Mouse (Mus musculus) heart, postnatal 36 days (tissue): ENCODE measurements at regions not wholly inside any gene's neighbourhood (a gene's known extent, or its start where the extent isn't known, plus 50 kb on each side); places are given as distances from the start of the nearest gene placed in this dataset.

Source experiments
- DNase-seq, 2 experiments: peaks; one replicate each; pipeline ENCODE4 v3.0.0; 2021 to 2022
- intact Hi-C: fragments of 180-260 bp; cut with DNase I; formaldehyde crosslinking; loops from one replicate; pipeline ENCODE4 v1.15.1; 2025

GRCm38 (mm10) chr11:113192086-113192856 is 410.2 kb downstream of the Sox9 start:
- no peak for DNase-seq
- intact Hi-C loops, result no loop called here

GRCm38 (mm10) chr11:113194144-113194827 is 412.3 kb downstream of the Sox9 start:
- intact Hi-C loops, result no loop called here
- DNase-seq, result no peak
